Mouse (Mus musculus): ENCODE measurements around the gene Erbb3. TPM values are rescaled to one million over a fixed set of nuclear protein-coding genes. Genes with fewer than 3 reads are reported as not detected.
"Not testable (repeated sequence)": the region's sequence is repeated elsewhere in the genome, so short reads cannot be mapped to it uniquely, and the experiment has no call there.

The Erbb3 gene
- total RNA-seq, 2 experiments from 2014 or later: 7.7 to 8.6 TPM

GRCm38 (mm10) chr10:128565788-128566531 lies 23.5 kb downstream of the Erbb3 start, which contains the start of gene Pa2g4:
TSS of gene Pa2g4 (minus strand) at chr10:128565987.
- intact Hi-C loops (cut with DNase I): loop anchor here (5.0 kb wide), 3 partner anchors 46 to 106 kb away; partner anchors contain the start of genes Rps26 and Suox
- DNase-seq: peak; percentile 99

DNA sequence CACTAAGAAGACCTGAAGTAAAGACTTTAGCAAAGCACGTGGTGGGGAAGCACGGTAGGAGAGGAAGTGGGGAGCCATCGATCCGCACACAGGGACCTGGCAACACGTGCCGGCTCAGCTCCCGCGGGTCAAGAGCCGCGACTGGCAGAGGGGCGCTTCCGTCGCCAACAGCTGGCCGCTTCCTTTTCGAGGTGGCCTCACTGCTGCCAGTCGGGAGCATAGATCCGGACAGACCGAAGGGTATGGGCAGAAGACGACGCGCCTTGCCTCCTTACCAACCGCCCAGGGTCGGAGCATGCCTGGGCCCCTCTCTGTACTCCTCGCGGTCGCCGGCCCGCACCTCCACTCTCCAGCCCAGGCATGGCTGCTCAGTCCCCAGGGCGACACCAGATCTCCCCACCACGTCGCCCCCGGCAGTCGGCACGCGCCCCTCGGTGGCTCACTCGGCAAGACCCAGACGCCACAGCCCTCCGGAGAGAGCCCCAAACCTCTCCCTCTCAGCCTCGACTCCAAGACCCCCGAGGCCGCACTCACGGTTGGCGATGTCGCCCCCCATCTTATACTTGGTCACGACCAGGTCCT lies 24.2 kb downstream of the Erbb3 start:
- DNase-seq: no peak
- intact Hi-C loops (cut with DNase I): loop anchor here (5.0 kb wide), 3 partner anchors 47 to 107 kb away; partner anchors contain the start of genes Rps26 and Suox

DNA sequence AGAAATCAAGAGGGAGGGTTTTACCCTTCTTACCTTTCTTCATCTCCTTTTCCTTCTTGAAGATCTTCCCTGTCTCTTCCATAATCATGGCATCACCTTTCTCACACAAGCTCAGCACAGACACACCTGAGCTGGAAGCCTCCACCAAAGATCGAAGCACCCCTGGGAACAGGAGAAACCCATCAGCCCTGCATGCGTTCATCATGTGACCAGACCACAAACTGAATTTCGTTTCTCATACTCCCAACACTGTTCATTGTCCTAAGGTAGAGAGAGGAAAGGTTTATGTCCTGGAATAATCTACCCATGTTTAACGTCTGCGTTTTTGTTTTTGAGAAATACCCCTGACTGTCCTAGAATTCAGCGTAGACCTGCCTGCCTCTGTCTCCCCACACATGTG lies 25.9 kb downstream of the Erbb3 start:
- no peak for DNase-seq

GRCm38 (mm10) chr10:128556963-128557362 lies 32.5 kb downstream of the Erbb3 start:
- intact Hi-C loops (cut with DNase I): loop anchor here (5.0 kb wide), 1 partner anchor 35 kb away; no protein-coding TSS in a partner anchor
- no peak for DNase-seq

More for the DNA sequence above, 25.9 kb downstream of the Erbb3 start:
- intact Hi-C loops (cut with DNase I): no loop called here

- intact Hi-C loops (cut with DNase I): loop anchor here (5.0 kb wide), 1 partner anchor 36 kb away; no protein-coding TSS in a partner anchor
- no peak for DNase-seq
Measured at GRCm38 (mm10) chr10:128556286-128556685, 33.2 kb downstream of the Erbb3 start.

DNA sequence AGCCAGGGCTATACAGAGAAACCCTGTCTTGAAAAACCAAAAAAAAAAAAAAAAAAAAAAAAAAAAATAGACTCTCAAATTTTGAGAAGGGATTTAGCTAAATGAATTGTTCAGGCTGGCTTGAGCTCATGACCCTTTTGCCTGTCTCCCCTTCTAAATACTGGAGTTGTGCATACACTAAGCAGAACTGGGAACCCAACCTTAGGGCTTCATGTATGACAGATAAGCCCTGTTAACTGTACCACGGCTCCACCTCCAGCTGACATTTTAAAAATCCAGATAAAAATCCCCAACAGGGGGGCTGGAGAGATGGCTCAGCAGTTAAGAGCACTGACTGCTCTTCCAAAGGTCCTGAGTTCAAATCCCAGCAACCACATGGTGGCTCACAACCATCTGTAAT lies 33.9 kb downstream of the Erbb3 start:
- intact Hi-C loops (cut with DNase I): loop anchor here (5.0 kb wide), 1 partner anchor 37 kb away; no protein-coding TSS in a partner anchor

GRCm38 (mm10) chr10:128550144-128550823 lies 39.2 kb downstream of the Erbb3 start:
- intact Hi-C loops (cut with DNase I); DNase-seq: not testable (repeated sequence)

More for the DNA sequence above, 33.9 kb downstream of the Erbb3 start:
- DNase-seq: not testable (repeated sequence)

GRCm38 (mm10) chr10:128549682-128550057 lies 39.8 kb downstream of the Erbb3 start:
- intact Hi-C loops (cut with DNase I): not testable (repeated sequence)
- peak in 1 of 2 experiments; percentile 29 for DNase-seq

GRCm38 (mm10) chr10:128548947-128549681 lies 40.3 kb downstream of the Erbb3 start, which contains the start of gene Rpl41:
TSS of gene Rpl41 (minus strand) at chr10:128549305.
- intact Hi-C loops (cut with DNase I): no loop called here
- peak; percentile 95 to 96 for DNase-seq

GRCm38 (mm10) chr10:128548051-128548791 lies 41.2 kb downstream of the Erbb3 start:
- intact Hi-C loops (cut with DNase I); DNase-seq: not testable (repeated sequence)

- peak; percentile 95 to 97 for DNase-seq
- intact Hi-C loops (cut with DNase I): no loop called here
Measured at GRCm38 (mm10) chr10:128547361-128548032, 42.0 kb downstream of the Erbb3 start, which contains the start of gene Zc3h10. TSS of gene Zc3h10 (minus strand) at chr10:128547774.

DNA sequence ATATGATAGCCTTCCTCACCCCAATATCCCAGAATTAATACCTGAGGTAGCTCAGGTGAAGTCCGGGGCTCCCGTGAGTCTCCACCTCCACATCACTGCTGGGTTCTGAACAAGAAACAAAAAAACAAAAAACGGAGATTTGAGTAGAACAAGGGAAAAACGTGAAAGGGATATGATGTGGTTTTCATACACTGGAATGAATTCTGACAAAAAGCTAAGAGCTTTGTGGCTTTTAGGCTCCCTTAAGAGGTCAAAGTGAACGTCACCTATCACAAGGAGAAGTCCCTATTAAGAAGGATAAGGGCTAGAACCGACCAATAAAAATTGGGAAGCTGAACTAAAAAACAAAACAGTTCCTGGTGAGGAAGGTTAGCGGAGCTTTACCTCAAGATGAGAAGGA lies 42.7 kb downstream of the Erbb3 start:
- no peak for DNase-seq
- intact Hi-C loops (cut with DNase I): loop anchor here (1.0 kb wide), 1 partner anchor 87 kb away; the partner anchor contains the start of gene Smarcc2

- intact Hi-C loops (cut with DNase I): loop anchor here (1.0 kb wide), 1 partner anchor 87 kb away; the partner anchor contains the start of gene Smarcc2
- DNase-seq: peak; percentile 48 to 50
Measured at GRCm38 (mm10) chr10:128546361-128546760, 43.1 kb downstream of the Erbb3 start.

DNA sequence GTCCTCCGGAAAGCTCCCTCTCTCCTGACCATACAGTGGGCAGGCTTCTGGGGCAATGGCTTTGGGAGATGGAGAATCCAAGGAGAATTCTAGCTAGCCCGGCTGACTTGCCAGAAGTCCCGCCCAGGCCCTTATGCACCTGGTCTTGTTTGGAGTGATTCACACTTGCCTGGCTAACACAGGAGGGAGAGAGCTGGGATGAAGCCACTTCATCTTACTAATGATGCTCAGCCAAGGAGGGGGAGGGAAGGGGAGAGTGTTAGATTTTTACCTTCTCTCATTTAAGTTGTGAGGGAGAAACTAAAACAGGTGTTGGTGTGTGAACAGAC lies 43.9 kb downstream of the Erbb3 start:
- no peak for DNase-seq
- intact Hi-C loops (cut with DNase I): no loop called here

DNA sequence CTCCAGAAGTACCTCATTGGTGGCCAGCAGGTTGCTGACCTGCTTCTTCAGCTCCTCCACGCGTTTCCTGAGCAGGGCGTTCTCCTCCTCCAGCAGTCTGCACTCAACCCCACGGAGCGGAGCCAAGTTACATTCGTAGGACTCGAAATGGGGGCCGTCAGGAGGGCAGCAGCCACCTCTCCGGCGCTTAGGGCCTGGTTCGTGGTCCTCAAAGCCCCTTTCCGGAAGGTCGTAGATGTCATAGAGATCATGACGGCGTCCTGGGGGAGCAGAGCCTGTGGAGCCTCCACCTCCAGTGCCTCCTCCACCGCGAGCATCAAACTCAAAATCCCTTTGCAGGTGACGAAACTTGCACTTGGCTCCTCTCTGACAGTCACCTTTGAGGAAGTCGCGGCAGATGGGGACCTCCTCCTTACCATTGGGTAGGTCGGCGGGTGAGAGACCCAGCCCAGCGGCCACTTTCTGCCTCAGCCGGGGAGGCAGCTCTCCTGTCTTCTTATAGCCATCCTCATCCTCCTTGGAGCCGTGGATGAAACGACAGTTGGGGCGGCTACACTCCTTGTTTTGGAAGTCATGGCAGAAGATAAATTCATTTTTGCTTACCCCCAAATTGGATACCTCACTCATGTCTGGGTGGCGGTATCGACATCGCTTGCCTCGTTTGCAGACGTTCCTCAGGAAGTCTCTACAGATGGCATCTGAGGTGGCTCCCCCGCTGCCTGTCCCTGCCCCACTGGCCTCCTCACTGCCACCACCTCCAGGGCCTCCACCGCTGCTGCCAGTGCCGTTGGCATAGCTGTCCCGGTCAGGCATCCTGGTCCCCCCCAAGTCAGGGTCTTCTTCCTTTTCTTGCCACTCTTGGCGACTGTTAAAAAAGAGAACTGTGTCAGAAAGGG lies 44.5 kb downstream of the Erbb3 start:
- intact Hi-C loops (cut with DNase I): loop anchor here (5.0 kb wide), 1 partner anchor 178 kb away; the partner anchor contains the start of gene Coq10a
- no peak for DNase-seq

GRCm38 (mm10) chr10:128544151-128544657 lies 45.2 kb downstream of the Erbb3 start:
- intact Hi-C loops (cut with DNase I): loop anchor here (5.0 kb wide), 1 partner anchor 177 kb away; the partner anchor contains the start of gene Coq10a
- DNase-seq: no peak

DNA sequence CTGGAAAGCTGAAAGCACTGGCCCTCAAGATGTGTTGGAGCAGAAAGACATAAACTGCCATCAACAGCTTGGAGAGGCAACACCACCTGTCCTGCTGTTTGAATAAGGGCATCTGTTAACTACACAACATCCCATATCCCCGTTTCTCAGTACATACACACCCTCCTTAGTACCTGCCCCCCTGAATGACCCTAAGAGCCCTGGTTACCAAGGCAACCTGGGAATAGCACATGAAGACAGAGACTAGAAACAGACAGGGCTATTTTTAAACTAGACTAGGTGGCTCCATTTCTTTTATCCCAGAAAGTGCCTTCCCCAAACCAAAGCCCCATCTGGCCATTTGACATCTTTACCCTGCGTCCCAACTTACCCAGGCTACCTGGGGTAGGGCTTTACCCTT lies 46.4 kb downstream of the Erbb3 start:
- intact Hi-C loops (cut with DNase I): loop anchor here (5.0 kb wide), 1 partner anchor 176 kb away; the partner anchor contains the start of gene Coq10a
- no peak for DNase-seq
